Mouse (Mus musculus): ENCODE data around the gene Aadacl2. TPM values are rescaled to one million over a fixed set of nuclear protein-coding genes. Genes with fewer than 3 reads are reported as not detected.

Gene Aadacl2
- polyA plus RNA-seq (2012; ENCODE audit: insufficient read depth, insufficient read length, low replicate concordance, missing spikeins), result not detected in 2 replicates

DNA sequence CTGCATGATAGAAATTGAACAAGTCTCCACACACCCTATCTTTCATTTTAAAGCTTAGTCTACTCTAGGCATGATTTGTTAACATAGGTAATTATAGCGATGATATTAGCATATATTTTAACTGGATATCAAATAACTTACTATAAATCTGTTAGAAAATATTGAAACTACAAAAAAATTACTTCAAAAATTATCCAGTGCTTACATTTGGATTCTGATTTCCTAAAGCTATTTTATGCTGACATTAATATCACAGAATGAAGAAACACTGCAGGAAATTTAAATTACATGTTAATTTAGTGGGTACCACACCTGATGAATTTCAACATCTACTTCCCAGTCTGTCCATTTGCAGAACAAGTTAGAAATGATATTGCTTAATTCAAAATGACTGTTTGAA is at the start of gene Aadacl2:
TSS of gene Aadacl2 (plus strand) at position 301 of the 400 bp plus-strand sequence.
- WGBS, result 95% methylated on average over 1 of the region's 1 CpGs
- no peak for TF ChIP-seq CTCF (IDR thresholded peaks at IDR 0.05; ENCODE audit: insufficient read depth, low read depth, low read length)
- no peak for TF ChIP-seq POLR2A (IDR thresholded peaks at IDR 0.05; ENCODE audit: insufficient read depth, low read depth, low read length)
- no peak within 1 kb of the TSS for H3K4me3 ChIP-seq (ENCODE audit: insufficient read depth, low read depth, low read length)
- H3K27ac ChIP-seq (ENCODE audit: insufficient read depth, low read depth, low read length), result no peak within 1 kb of the TSS
- no peaks in the 10 kb centered on the region for H3K4me1 ChIP-seq (ENCODE audit: control insufficient read depth, insufficient read depth, low read length)

- 85% methylated on average over 5 of the region's 5 CpGs for WGBS
- Histone ChIP-seq H3K4me1 (ENCODE audit: control insufficient read depth, insufficient read depth, low read length) (no peaks in the 10 kb centered on the region), H3K27ac (ENCODE audit: insufficient read depth, low read depth, low read length) (no peak overlapping the region), H3K4me3 (ENCODE audit: insufficient read depth, low read depth, low read length) (no peak overlapping the region)
- TF ChIP-seq CTCF (IDR thresholded peaks at IDR 0.05; ENCODE audit: insufficient read depth, low read depth, low read length) (no peak), POLR2A (IDR thresholded peaks at IDR 0.05; ENCODE audit: insufficient read depth, low read depth, low read length) (no peak)
Measured at GRCm38 (mm10) chr3:59970891-59971290, 35.7 kb upstream of the Aadacl2 start.

DNA sequence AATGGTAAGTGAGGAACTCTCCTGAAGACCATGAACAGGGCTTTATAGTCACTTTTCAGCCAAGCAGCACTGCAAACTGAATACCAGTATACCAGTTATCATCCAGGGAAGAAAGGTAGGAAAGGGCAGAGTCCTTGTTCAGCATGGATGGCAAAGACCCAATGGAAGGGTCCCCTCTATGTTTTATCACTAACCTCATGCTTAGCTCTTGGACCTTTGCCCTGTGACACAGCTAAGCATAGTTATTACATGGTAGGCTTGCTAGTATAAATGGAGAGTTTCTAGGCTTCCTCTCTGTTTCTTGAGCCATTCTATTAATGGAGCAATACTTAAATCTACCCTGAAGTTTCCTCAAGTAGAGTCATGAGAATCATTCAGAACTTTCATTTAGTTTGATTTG is 32.0 kb upstream of the Aadacl2 start:
- H3K4me3 ChIP-seq (ENCODE audit: insufficient read depth, low read depth, low read length), result no peak overlapping the region
- TF ChIP-seq CTCF (IDR thresholded peaks at IDR 0.05; ENCODE audit: insufficient read depth, low read depth, low read length) (no peak), POLR2A (IDR thresholded peaks at IDR 0.05; ENCODE audit: insufficient read depth, low read depth, low read length) (no peak)
- no peak overlapping the region for H3K27ac ChIP-seq (ENCODE audit: insufficient read depth, low read depth, low read length)
- H3K4me1 ChIP-seq (ENCODE audit: control insufficient read depth, insufficient read depth, low read length), result no peaks in the 10 kb centered on the region

DNA sequence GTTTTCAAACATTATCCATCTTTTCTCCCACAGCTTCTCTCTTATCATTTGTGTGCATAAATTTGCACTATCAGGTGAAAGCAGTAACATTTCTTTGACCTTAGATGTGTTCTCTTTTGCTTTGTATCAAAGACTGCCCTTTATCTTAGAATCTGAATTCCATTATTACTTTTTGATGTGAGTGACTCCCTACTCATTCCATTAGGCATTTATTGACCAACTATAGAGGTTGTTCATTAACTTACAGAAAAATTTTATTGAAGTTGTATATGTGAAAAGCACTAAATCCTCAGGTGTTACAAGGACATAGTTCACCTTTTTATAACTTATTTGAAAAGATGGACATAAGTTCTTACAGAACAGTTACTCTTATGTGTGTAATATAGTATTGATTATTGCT is 2.9 kb upstream of the Aadacl2 start:
- H3K4me1 ChIP-seq (ENCODE audit: control insufficient read depth, insufficient read depth, low read length), result no peaks in the 10 kb centered on the region
- TF ChIP-seq POLR2A (IDR thresholded peaks at IDR 0.05; ENCODE audit: insufficient read depth, low read depth, low read length) (no peak), CTCF (IDR thresholded peaks at IDR 0.05; ENCODE audit: insufficient read depth, low read depth, low read length) (no peak)
- H3K27ac ChIP-seq (ENCODE audit: insufficient read depth, low read depth, low read length), result no peak overlapping the region
- no peak overlapping the region for H3K4me3 ChIP-seq (ENCODE audit: insufficient read depth, low read depth, low read length)

- TF ChIP-seq POLR2A (IDR thresholded peaks at IDR 0.05; ENCODE audit: insufficient read depth, low read depth, low read length), result no peak
- no peak for TF ChIP-seq CTCF (IDR thresholded peaks at IDR 0.05; ENCODE audit: insufficient read depth, low read depth, low read length)
- H3K4me1 ChIP-seq (ENCODE audit: control insufficient read depth, insufficient read depth, low read length), result no peaks in the 10 kb centered on the region
- H3K4me3 ChIP-seq (ENCODE audit: insufficient read depth, low read depth, low read length), result no peak within 1 kb of the TSS
- 80% methylated on average over 1 of the region's 1 CpGs for WGBS
- no peak within 1 kb of the TSS for H3K27ac ChIP-seq (ENCODE audit: insufficient read depth, low read depth, low read length)
Measured at GRCm38 (mm10) chr3:60025417-60025816, 18.9 kb downstream of the Aadacl2 start, which contains the start of gene Aadac. Gene Aadac (plus strand): TSS chr3:60025717.

DNA sequence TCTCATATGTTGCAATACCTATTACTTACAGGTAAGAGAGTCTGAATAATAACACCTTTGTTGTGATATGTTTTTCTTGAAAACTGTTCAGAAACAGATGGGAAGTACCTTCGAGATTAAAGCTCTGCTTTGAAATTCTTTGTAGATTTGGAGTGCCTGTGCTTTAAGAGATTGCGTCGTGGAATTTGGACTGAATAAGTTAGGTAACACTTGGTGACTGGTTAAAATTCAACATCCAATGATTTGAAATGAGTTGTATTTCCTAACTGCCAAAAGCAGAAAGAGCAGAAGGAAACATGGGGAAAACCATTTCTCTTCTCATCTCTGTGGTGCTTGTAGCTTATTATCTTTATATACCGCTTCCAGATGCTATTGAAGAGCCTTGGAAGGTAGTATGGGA is 25.0 kb downstream of the Aadacl2 start:
- TF ChIP-seq CTCF (IDR thresholded peaks at IDR 0.05; ENCODE audit: insufficient read depth, low read depth, low read length), result no peak
- no peak for TF ChIP-seq POLR2A (IDR thresholded peaks at IDR 0.05; ENCODE audit: insufficient read depth, low read depth, low read length)
- no peaks in the 10 kb centered on the region for H3K4me1 ChIP-seq (ENCODE audit: control insufficient read depth, insufficient read depth, low read length)
- WGBS, result 85% methylated on average over 4 of the region's 4 CpGs
- no peak overlapping the region for H3K27ac ChIP-seq (ENCODE audit: insufficient read depth, low read depth, low read length)
- no peak overlapping the region for H3K4me3 ChIP-seq (ENCODE audit: insufficient read depth, low read depth, low read length)

GRCm38 (mm10) chr3:60046221-60046913 is 39.8 kb downstream of the Aadacl2 start:
- Histone ChIP-seq H3K4me3 (ENCODE audit: insufficient read depth, low read depth, low read length) (no peak overlapping the region), H3K27ac (ENCODE audit: insufficient read depth, low read depth, low read length) (no peak overlapping the region), H3K4me1 (ENCODE audit: control insufficient read depth, insufficient read depth, low read length) (no peaks in the 10 kb centered on the region)
- 80% methylated on average over 3 of the region's 3 CpGs for WGBS
- TF ChIP-seq CTCF (IDR thresholded peaks at IDR 0.05; ENCODE audit: insufficient read depth, low read depth, low read length) (no peak), POLR2A (IDR thresholded peaks at IDR 0.05; ENCODE audit: insufficient read depth, low read depth, low read length) (no peak)

DNA sequence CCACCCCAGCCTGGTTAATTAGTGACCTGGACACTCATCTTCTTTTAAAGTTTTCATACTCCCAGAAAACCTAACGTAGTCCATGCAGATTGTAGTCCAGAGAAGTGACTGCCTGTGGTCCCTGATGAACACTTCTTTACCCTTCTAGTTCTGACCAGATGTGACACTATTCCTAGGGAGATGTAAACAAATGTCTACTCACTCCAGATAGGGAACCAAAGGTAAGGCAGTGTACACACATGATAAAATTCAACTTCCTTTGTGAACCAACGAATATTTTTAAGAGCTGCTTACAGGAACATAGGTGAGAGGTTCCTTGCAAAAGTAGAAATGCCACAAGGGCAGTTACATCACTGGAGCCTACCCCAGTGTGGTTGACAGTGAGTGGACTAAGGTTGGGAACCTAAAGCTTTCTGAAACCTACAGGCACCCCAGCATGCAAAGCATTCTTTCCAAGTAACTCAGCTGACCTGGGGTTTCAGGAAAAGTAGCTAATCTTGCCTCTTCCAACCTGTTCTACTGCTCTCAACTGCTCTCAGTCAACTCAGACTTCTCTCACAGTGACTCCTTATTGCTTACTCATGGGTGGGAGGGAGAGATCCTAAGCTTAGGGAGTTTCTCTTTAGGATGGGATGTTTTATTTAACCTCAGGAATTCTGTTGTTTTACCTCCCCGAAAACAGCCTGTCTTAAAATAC is 46.8 kb downstream of the Aadacl2 start:
- WGBS, result 83% methylated on average over 3 of the region's 3 CpGs
- Histone ChIP-seq H3K4me3 (ENCODE audit: insufficient read depth, low read depth, low read length) (no peak overlapping the region), H3K27ac (ENCODE audit: insufficient read depth, low read depth, low read length) (no peak overlapping the region), H3K4me1 (ENCODE audit: control insufficient read depth, insufficient read depth, low read length) (no peaks in the 10 kb centered on the region)
- TF ChIP-seq POLR2A (IDR thresholded peaks at IDR 0.05; ENCODE audit: insufficient read depth, low read depth, low read length) (no peak), CTCF (IDR thresholded peaks at IDR 0.05; ENCODE audit: insufficient read depth, low read depth, low read length) (no peak)

- H3K27ac ChIP-seq (ENCODE audit: insufficient read depth, low read depth, low read length), result no peak overlapping the region
- no peak overlapping the region for H3K4me3 ChIP-seq (ENCODE audit: insufficient read depth, low read depth, low read length)
- 88% methylated on average over 2 of the region's 2 CpGs for WGBS
- TF ChIP-seq CTCF (IDR thresholded peaks at IDR 0.05; ENCODE audit: insufficient read depth, low read depth, low read length) (no peak), POLR2A (IDR thresholded peaks at IDR 0.05; ENCODE audit: insufficient read depth, low read depth, low read length) (no peak)
- no peaks in the 10 kb centered on the region for H3K4me1 ChIP-seq (ENCODE audit: control insufficient read depth, insufficient read depth, low read length)
Measured at GRCm38 (mm10) chr3:60053931-60054330, 47.4 kb downstream of the Aadacl2 start.
